Mouse (Mus musculus) spleen, postnatal 10 days (tissue): ENCODE results near the gene Sult3a1.
"Not testable (repeated sequence)": the region's sequence is repeated elsewhere in the genome, so short reads cannot be mapped to it uniquely, and the experiment has no call there.

Source experiments
- DNase-seq, 2 experiments: peaks; one replicate each; pipeline ENCODE4 v3.0.0; 2021 to 2022; ENCODE audit warnings: low spot score in 2 of 2

Sult3a1 gene

DNA sequence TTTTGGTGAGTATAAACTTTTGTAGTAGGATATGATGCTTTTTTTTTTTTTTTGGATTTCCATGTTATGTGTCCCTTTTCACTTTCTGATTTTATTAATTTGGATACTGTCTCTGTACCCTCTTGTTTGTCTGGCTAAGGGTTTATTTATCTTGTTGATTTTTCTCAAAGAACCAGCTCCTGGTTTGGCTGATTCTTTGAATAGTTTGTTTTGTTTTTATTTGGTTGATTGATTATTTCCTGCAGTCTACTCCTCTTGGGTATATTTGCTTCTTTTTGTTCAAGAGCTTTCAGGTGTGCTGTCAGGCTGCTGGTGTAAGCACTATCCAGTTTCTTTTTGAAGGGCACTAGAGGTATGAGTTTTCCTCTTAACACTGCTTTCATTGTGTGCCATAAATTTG lies at the start of gene Sult3a1:
Sult3a1 (plus strand) TSS at position 301 of the 400 bp plus-strand sequence.
- DNase-seq: no peak

DNA sequence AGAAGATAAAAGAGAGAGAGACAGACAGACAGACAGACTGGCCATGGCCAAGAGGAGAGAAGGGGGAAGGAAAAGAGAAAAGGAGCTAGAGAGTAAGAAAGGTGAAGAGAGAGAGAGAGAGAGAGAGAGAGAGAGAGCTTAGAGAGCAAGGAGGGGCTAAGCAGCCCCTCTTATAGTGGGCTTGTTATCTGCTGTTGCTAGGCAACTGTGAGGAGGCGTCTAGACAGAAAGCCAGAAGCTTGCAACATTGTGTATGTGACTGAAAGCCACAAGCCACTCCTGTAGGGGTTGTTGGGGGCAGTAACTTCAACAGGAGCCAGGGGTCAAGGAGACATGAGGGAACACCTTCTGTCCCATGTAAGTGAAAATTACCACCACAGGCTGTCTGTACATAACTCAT lies 45.7 kb upstream of the Sult3a1 start:
- DNase-seq: no peak

DNA sequence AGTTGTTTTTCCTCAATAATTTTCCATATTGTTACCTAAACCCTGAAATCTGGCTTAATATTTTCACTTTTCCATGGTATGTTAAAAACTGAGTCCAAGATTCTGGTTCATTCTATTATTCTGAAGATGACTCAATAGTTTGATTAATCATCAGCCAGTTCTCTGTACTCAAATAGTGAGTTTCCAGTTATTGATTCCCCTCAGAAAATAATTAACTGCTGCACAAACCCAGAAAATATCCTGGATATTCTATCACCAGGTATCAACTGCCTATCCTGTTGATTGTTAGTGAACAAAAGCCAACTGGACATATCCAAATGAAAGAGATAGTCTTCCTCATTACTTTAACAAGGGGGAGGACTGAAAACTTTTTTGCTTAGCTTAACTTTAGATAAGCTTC lies 43.3 kb upstream of the Sult3a1 start:
- no peak for DNase-seq

DNA sequence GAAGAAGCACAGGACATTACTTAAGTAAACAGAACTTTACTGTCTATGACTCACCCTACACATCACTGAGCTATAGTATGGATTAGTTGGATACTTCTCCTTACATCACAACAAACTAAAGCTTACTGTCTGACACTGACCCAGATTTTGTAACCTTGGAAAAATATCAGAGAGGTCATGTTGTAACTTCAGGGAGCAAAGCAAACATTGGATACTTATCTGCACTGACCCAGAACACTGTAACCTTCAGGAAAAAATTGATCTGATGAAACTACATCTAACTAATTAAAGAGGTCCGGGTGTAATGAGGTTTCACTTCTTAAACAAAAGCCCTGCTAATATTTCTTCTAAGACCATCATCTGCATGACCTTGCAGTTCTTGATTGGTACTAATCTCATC lies 40.6 kb upstream of the Sult3a1 start:
- DNase-seq: no peak

DNA sequence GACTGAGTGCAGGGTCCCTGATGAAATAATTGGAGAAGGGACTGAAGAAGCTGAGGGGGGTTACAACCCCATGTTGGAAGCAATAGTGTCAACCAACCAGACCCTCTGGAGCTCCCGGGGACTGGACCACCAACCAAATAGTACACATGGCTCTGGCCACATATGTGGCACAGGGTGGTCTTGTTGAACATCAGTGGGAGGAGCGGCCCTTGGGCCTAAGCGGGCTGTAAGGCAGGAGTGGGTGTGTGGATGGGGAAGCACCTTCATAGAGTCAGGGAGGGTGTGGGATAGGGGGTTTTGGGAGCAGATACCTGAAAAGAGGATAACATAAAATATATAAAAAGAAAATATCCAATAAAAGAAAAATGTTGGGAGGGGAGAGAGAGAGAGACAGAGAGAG lies 36.6 kb upstream of the Sult3a1 start:
- no peak for DNase-seq

DNA sequence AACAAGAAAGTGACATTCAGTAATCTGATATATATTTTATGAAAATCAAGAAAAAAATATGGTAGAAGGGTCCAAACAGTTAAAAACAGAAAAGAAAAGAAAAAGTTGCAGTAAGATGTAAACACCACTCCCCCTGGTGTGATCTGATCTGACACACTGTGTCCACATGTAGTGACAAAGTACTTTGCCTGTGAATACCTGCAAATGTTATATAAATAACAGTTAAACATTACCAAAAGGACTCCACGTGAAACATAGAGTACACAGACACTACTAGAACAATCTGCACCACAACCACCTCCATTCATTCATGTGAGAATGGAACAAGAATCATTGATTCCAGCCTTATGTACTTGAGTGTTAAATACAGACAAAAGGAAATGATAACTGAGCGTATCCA lies 8.5 kb downstream of the Sult3a1 start:
- DNase-seq: no peak

DNA sequence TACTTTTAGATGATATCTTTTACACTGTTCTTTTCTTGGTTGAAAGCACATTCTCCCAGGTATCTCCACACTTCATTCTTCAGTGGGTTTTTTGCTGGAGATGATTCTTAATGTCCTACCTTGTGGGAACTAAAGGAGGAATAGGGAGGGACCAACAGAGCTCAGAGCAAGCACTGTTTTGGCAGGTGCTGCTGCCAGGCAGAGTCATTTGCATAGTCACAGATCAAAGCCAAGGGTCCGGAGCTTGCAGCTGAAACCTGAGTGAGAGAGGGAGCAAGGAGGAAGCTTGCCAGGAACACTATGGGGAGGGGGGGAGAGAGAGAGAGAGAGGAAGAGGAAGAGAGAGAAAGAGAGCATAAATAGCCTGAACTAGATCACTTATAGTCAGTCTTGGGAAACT lies 12.9 kb downstream of the Sult3a1 start:
- DNase-seq: no peak

DNA sequence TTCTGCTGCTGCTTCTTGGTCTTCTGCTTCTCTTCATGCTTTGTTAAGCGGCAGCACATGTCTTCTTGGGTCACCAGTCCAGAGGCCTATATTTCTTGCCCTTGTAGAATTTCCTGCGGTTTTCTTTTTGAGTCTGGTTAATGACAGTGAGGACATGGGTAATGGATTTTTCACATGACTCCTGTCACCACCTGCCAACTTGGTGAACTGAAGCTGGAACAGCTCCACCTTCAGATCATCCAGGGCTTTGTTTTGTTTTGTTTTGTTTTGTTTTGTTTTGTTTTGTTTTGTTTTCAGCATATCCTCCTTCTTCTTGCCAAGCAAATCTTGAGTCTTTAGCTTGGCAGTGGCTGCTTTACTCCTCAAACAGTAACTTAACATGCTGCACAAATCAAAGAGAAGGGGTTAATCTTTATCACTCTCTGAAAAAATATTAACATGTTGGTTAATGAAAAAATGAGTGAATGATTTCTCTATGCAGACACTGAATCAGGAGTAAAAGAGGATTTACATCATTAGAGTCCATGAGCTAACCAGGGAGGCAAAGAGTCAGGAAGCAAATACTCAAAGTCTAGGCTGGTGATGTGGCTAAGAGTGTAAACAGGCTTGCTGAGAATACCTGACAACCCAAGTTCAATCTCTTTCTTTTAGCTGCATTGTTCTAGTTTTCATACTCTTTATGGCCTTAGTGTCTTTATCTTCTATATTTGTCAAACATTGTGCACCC lies 15.3 kb downstream of the Sult3a1 start:
- DNase-seq: no peak

DNA sequence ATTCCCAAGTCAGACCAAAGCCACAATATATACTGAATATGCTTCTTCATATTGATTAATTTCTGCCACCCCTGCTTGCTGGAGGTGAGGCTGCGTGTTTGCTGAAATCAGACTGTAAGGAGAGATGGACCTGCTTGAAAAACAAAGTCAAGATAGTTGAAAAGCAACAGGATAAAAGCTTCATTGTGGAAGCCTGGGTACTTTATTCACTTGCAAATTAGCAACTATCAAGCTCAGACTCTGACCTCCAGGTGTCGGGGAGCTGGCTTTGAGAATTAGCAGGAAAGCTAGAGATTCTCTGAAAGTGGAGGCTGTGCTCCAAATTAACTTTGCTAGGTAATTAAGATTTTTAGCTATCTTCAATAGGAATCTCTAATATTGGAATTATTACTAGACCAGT lies 24.9 kb downstream of the Sult3a1 start:
- DNase-seq: not testable (repeated sequence)

DNA sequence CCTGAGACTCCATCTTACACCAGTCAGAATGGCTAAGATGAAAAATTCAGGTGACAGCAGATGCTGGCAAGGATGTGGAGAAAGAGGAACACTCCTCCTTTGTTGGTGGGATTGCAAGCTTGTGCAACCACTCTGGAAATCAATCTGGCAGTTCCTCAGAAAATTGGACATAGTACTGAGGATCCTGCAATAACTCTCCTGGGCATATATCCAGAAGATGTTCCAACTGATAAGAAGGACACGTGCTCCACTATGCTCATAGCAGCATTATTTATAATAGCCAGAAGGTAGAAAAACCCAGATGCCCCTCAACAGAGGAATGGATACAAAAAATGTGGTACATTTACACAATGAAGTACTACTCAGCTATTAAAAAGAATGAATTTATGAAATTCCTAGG lies 44.0 kb downstream of the Sult3a1 start:
- DNase-seq: not testable (repeated sequence)

DNA sequence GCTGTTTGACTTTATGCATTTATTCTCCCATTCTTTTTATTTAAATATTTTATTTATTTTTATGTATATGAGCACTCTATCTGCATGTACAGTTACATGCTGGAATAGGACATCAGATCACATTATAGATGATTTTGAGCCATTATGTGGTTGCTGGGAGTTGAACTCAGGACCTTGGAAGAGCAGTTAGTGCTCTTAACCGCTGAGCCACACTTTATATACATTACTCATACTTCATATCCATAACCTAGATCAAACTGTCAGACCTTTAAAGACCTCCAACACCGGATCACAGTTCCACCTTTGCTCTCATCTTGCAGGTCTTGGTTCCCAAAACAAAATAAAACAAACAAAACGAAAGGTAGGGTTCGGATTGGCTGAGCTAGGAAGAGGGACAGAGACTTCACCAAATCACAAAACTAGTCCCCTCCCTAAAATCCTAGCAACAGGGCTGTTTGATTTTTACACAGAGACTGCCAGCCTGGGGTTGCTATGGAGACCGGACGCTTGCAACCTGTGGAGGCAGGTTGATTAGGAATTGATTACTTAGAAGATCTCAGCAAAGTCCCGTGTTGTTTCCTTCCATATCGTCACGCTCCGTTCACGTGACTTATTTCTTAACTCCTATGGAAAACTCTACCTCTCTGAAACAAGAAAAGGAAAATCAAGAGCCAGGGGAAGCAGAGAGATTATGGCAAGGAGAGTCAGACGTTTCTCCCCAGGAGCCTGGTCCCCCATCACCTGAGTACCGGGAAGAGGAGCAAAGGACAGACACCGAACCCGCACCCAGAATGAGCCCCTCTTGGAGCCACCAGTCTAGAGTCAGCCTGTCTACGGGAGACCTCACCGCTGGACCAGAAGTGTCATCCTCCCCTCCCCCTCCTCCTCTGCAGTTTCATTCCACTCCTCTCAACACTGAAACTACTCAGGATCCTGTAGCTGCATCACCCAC lies 47.3 kb downstream of the Sult3a1 start, which contains the start of gene Rsph4a:
Rsph4a (plus strand) TSS at position 582 of the 952 bp plus-strand sequence.
- no peak for DNase-seq

DNA sequence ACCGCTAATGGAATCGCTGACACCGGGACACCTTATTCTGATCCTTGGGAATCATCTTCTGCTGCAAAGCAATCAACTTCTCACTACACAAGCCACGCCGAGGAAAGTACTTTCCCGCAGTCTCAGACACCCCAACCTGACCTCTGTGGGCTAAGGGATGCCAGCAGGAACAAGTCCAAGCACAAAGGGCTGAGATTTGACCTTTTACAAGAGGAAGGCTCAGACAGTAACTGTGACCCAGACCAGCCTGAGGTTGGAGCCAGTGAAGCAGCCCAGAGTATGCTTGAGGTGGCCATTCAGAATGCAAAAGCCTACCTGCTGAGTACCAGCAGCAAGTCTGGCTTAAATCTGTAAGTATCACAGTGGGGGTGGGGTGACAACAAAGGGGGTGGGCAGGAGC lies 48.0 kb downstream of the Sult3a1 start:
- DNase-seq: no peak
